Mouse (Mus musculus) erythroblast, embryonic 14.5 days (primary cell): Measurements from ENCODE around the gene Insig2. TPM values are rescaled to one million over a fixed set of nuclear protein-coding genes. Genes with fewer than 3 reads are reported as not detected.

ENCODE experiments used
- H3K27me3 ChIP-seq: 2 replicates; pipeline ENCODE4 v1.6.1; 2012; ENCODE audit warnings: inconsistent platforms; ENCODE audit not compliant: control insufficient read depth
- H3K36me3 ChIP-seq: 2 replicates; pipeline ENCODE4 v1.6.1; 2012; ENCODE audit warnings: mild to moderate bottlenecking, inconsistent platforms; ENCODE audit not compliant: control insufficient read depth
- H3K4me1 ChIP-seq: 2 replicates; pipeline ENCODE4 v1.6.1; 2012; ENCODE audit warnings: inconsistent platforms; ENCODE audit not compliant: control insufficient read depth
- H3K4me3 ChIP-seq: replicated peaks from 2 replicates; pipeline ENCODE3; 2012; ENCODE audit warnings: moderate library complexity, mild to moderate bottlenecking, inconsistent platforms
- H3K9me3 ChIP-seq: 2 replicates; pipeline ENCODE4 v1.6.1; 2012; ENCODE audit warnings: low read length, inconsistent platforms, mixed read lengths; ENCODE audit not compliant: control insufficient read depth
- GATA1 ChIP-seq: IDR thresholded peaks from 2 replicates; pipeline ENCODE4 v1.6.1; 2012; ENCODE audit warnings: low read length, inconsistent platforms, mixed read lengths
- TAL1 ChIP-seq: IDR thresholded peaks from 3 replicates; pipeline ENCODE4 v1.6.1; 2012; ENCODE audit warnings: low read length, inconsistent platforms, mixed read lengths
- polyA plus RNA-seq: library from polyadenylated mRNA; stranded (reverse); fragments of >175 nt; gene quantifications from 2 replicates; pipeline ENCODE4 v1.2.3, GENCODE M21; 2012

The Insig2 gene
- polyA plus RNA-seq, 1 experiment, result 0.45 TPM

GRCm38 (mm10) chr1:121260171-121260741, 72.1 kb downstream of the Insig2 start:
- Histone ChIP-seq H3K4me1 (no peaks in the 10 kb centered on the region), H3K27me3 (no peaks in the 10 kb centered on the region), H3K9me3 (no peaks in the 10 kb centered on the region; the same call in 1 of the 2 replicates), H3K4me3 (no peak overlapping the region), H3K36me3 (no peaks in the 10 kb centered on the region)
- TF ChIP-seq TAL1 (no peak), GATA1 (no peak)

Other genes starting within 250 kb of the Insig2 start
- gene Ccdc93, start 98.5 kb upstream of the Insig2 start, polyA plus RNA-seq, result 0.06 and 0.15 TPM in 2 replicates
- not detected in 2 replicates for gene Htr5b, start 195.9 kb upstream of the Insig2 start, polyA plus RNA-seq
- 1.1 and 1.3 TPM in 2 replicates for gene Ddx18, start 235.4 kb upstream of the Insig2 start, polyA plus RNA-seq